Mouse (Mus musculus) kidney, adult 2 months (tissue): ENCODE measurements at regions not wholly inside any gene's neighbourhood (a gene's known extent, or its start where the extent isn't known, plus 50 kb on each side); places are given as distances from the start of the nearest gene placed in this dataset.

Experiments
- DNase-seq: peaks from one replicate; pipeline ENCODE4 v3.0.0; 2021
- H3K27ac ChIP-seq: fragments of 200-500 bp; 2 replicates; pipeline ENCODE4 v1.5.1; 2012; ENCODE audit warnings: low read depth, low read length, control low read depth, inconsistent platforms; ENCODE audit not compliant: insufficient read depth
- H3K27me3 ChIP-seq: fragments of 200-500 bp; replicated peaks from 2 replicates; pipeline ENCODE4 v1.6.1; 2012; ENCODE audit warnings: mild to moderate bottlenecking, moderate library complexity, low read length, inconsistent platforms; ENCODE audit not compliant: control insufficient read depth, insufficient read depth
- H3K36me3 ChIP-seq: fragments of 200-500 bp; 2 replicates; pipeline ENCODE4 v1.6.1; 2012; ENCODE audit warnings: mild to moderate bottlenecking, moderate library complexity, low read length, inconsistent platforms; ENCODE audit not compliant: control insufficient read depth, insufficient read depth
- H3K4me1 ChIP-seq: fragments of 200-500 bp; 2 replicates; pipeline ENCODE4 v1.6.1; 2011; ENCODE audit warnings: low read length; ENCODE audit not compliant: control insufficient read depth, insufficient read depth
- H3K4me3 ChIP-seq: fragments of 200-500 bp; 2 replicates; pipeline ENCODE4 v1.5.1; 2011; ENCODE audit warnings: mild to moderate bottlenecking, low read depth, low read length, control low read depth; ENCODE audit not compliant: insufficient read depth
- CTCF ChIP-seq: fragments of 200-500 bp; conservative IDR thresholded peaks from 2 replicates; pipeline ENCODE4 v1.5.1; 2011; ENCODE audit warnings: low read depth, mild to moderate bottlenecking, control low read depth, low read length, moderate library complexity, mixed read lengths; ENCODE audit not compliant: insufficient read depth, insufficient read length
- POLR2A ChIP-seq: fragments of 200-500 bp; IDR thresholded peaks from one replicate; pipeline ENCODE4 v1.6.1; 2011; ENCODE audit warnings: low read depth, low read length, control low read depth
- WGBS: fragments of 180-500 bp; shearing (Covaris S2); methylation state at CpG from one replicate; pipeline ENCODE4 v1.1.7; 2018; 5-methylcytosine and 5-hydroxymethylcytosine counted together

- H3K4me1 ChIP-seq, result no peaks in the 10 kb centered on the region
- no peak for TF ChIP-seq CTCF
- TF ChIP-seq POLR2A, result no peak
- 86% methylated on average over 10 of the region's 10 CpGs for WGBS
- H3K27me3 ChIP-seq, result no peaks in the 10 kb centered on the region
- H3K4me3 ChIP-seq, result no peak overlapping the region
- no peaks in the 10 kb centered on the region for H3K36me3 ChIP-seq
- DNase-seq, result no peak
- no peak overlapping the region for H3K27ac ChIP-seq
Measured at GRCm38 (mm10) chr6:101047195-101047594, 213.8 kb downstream of the Ppp4r2 start.

- no peak overlapping the region for H3K4me3 ChIP-seq
- H3K36me3 ChIP-seq, result no peaks in the 10 kb centered on the region
- no peak overlapping the region for H3K27ac ChIP-seq
- H3K27me3 ChIP-seq, result no peaks in the 10 kb centered on the region
- TF ChIP-seq POLR2A (no peak), CTCF (no peak)
- no peaks in the 10 kb centered on the region for H3K4me1 ChIP-seq
- 64% methylated on average over 1 of the region's 1 CpGs for WGBS
- DNase-seq, result no peak
Measured at GRCm38 (mm10) chr6:101048431-101048830, 215.0 kb downstream of the Ppp4r2 start.

GRCm38 (mm10) chr6:101048836-101049361 is 215.5 kb downstream of the Ppp4r2 start:
- WGBS, result 42% methylated on average over 15 of the region's 15 CpGs
- Histone ChIP-seq H3K36me3 (no peaks in the 10 kb centered on the region), H3K4me1 (no peaks in the 10 kb centered on the region), H3K27me3 (no peaks in the 10 kb centered on the region), H3K27ac (no peak overlapping the region), H3K4me3 (no peak overlapping the region)
- no peak for DNase-seq
- TF ChIP-seq CTCF, result no peak
- no peak for TF ChIP-seq POLR2A

GRCm38 (mm10) chr6:101054880-101055279 is 221.5 kb downstream of the Ppp4r2 start:
- WGBS, result 44% methylated on average over 7 of the region's 7 CpGs
- H3K27me3 ChIP-seq, result no peaks in the 10 kb centered on the region
- no peak for DNase-seq
- TF ChIP-seq POLR2A (no peak), CTCF (no peak)
- H3K27ac ChIP-seq, result no peak overlapping the region
- no peak overlapping the region for H3K4me3 ChIP-seq
- no peaks in the 10 kb centered on the region for H3K36me3 ChIP-seq
- no peaks in the 10 kb centered on the region for H3K4me1 ChIP-seq

- H3K36me3 ChIP-seq, result no peaks in the 10 kb centered on the region
- H3K27me3 ChIP-seq, result no peaks in the 10 kb centered on the region
- WGBS, result 91% methylated on average over 13 of the region's 13 CpGs
- H3K4me1 ChIP-seq, result no peaks in the 10 kb centered on the region
- no peak overlapping the region for H3K4me3 ChIP-seq
- TF ChIP-seq POLR2A, result no peak
- no peak for TF ChIP-seq CTCF
- no peak for DNase-seq
- no peak overlapping the region for H3K27ac ChIP-seq
Measured at GRCm38 (mm10) chr6:101056318-101056717, 222.9 kb downstream of the Ppp4r2 start.

- no peak overlapping the region for H3K27ac ChIP-seq
- 37% methylated on average over 8 of the region's 8 CpGs for WGBS
- no peak for DNase-seq
- H3K36me3 ChIP-seq, result no peaks in the 10 kb centered on the region
- H3K4me1 ChIP-seq, result no peaks in the 10 kb centered on the region; the same call in 1 of the 2 replicates
- TF ChIP-seq CTCF (no peak), POLR2A (no peak)
- no peaks in the 10 kb centered on the region for H3K27me3 ChIP-seq
- no peak overlapping the region for H3K4me3 ChIP-seq
Measured at GRCm38 (mm10) chr6:101059058-101059457, 225.6 kb downstream of the Ppp4r2 start.

GRCm38 (mm10) chr6:101062186-101062585 is 228.8 kb downstream of the Ppp4r2 start:
- TF ChIP-seq POLR2A (no peak), CTCF (no peak)
- Histone ChIP-seq H3K4me3 (no peak overlapping the region), H3K36me3 (no peaks in the 10 kb centered on the region), H3K4me1 (peaks cover 3% of the 10 kb centered on the region; the same call in 1 of the 2 replicates), H3K27ac (no peak overlapping the region), H3K27me3 (no peaks in the 10 kb centered on the region)
- 93% methylated on average over 14 of the region's 14 CpGs for WGBS
- DNase-seq, result no peak
